Mouse (Mus musculus) MEL (cell line): Measurements from ENCODE around the gene Endou.

Experiments
- CTCF ChIP-seq, 3 experiments: IDR thresholded peaks in 2 of 3; conservative IDR thresholded peaks in 1 of 3; 2 replicates each; pipeline ENCODE4 v1.5.1; 2011 to 2012; ENCODE audit warnings: low read length in 3 of 3, low read depth in 2 of 3, mild to moderate bottlenecking in 2 of 3, improper control_type of control experiment in 1 of 3, inconsistent platforms in 1 of 3, mixed read lengths in 1 of 3, moderate library complexity in 1 of 3; ENCODE audit not compliant: control insufficient read depth in 1 of 3, insufficient read depth in 1 of 3, poor library complexity in 1 of 3, severe bottlenecking in 1 of 3
- MXI1 ChIP-seq: IDR thresholded peaks from 2 replicates; pipeline ENCODE4 v1.6.1; 2011; ENCODE audit warnings: mild to moderate bottlenecking, low read depth, low read length, improper control_type of control experiment
- POLR2A ChIP-seq, 2 experiments: IDR thresholded peaks; 2 replicates each; pipeline ENCODE4 v1.6.1; 2011 to 2012; ENCODE audit warnings: low read length in 2 of 2, mild to moderate bottlenecking in 2 of 2, control low read depth in 1 of 2, improper control_type of control experiment in 1 of 2, low read depth in 1 of 2, moderate library complexity in 1 of 2; ENCODE audit not compliant: control insufficient read depth in 1 of 2, insufficient read depth in 1 of 2, poor library complexity in 1 of 2

DNA sequence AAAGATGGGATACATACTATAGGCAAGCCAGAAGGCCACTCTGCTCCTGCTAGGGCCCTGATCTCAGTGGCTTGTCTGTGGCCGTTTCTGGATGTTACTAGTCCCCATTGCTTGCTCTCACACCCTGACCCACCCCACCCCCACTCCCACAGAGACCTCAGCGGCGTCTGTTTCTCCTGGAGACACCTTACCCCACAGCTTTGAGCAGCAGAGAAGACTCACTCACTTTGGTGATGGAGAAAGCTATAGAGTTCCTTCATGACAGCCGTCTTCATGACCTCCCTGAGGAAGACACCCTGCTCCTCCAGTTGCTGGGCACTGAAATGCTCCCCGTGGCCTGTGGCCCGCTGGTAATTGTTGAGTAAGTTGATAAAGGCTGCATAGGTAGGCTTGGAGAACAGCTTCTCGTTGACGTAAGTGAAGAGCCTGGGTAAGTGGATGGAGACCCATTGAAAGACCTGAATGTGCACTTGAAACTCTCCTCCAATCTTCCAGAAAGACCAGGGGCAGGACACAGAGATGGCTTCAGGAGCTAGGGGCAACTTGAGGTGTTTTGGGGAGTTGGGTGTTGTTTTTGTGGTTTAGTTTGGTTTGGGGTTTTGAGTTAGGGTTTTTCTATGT is 12.5 kb downstream of the Endou start:
- TF ChIP-seq CTCF (IDR thresholded peaks at IDR 0.05 in 2 of 3, conservative IDR thresholded peaks at IDR 0.05 in 1 of 3; ENCODE audit: control insufficient read depth in 1 of 3, insufficient read depth in 1 of 3, low read depth in 2 of 3, low read length in 3 of 3, poor library complexity in 1 of 3, severe bottlenecking in 1 of 3) = no peak
- TF ChIP-seq POLR2A (IDR thresholded peaks at IDR 0.05; ENCODE audit: control insufficient read depth in 1 of 2, insufficient read depth in 1 of 2, low read depth in 1 of 2, low read length in 2 of 2, poor library complexity in 1 of 2) = no peak
- no peak for TF ChIP-seq MXI1
